Mouse (Mus musculus) cortical plate, adult 2 months (tissue): ENCODE results near the gene Zfp775.

Experiments used
- CTCF ChIP-seq: fragments of 200-500 bp; IDR thresholded peaks from 2 replicates; pipeline ENCODE4 v1.5.1; 2011; ENCODE audit warnings: mild to moderate bottlenecking, control low read depth, low read length; ENCODE audit not compliant: insufficient read depth; ENCODE audit errors: extremely low read depth
- POLR2A ChIP-seq: fragments of 200-500 bp; IDR thresholded peaks from 2 replicates; pipeline ENCODE4 v1.6.1; 2011; ENCODE audit warnings: mild to moderate bottlenecking, low read length, control low read depth; ENCODE audit not compliant: insufficient read depth; ENCODE audit errors: extremely low read depth

GRCm38 (mm10) chr6:48642764-48643292 is 41.0 kb downstream of the Zfp775 start:
- peak; percentile 59; the same call in 1 of the 2 replicates for TF ChIP-seq CTCF
- no peak for TF ChIP-seq POLR2A
